Mouse (Mus musculus): ENCODE data around the gene Ciao2b.

DNA sequence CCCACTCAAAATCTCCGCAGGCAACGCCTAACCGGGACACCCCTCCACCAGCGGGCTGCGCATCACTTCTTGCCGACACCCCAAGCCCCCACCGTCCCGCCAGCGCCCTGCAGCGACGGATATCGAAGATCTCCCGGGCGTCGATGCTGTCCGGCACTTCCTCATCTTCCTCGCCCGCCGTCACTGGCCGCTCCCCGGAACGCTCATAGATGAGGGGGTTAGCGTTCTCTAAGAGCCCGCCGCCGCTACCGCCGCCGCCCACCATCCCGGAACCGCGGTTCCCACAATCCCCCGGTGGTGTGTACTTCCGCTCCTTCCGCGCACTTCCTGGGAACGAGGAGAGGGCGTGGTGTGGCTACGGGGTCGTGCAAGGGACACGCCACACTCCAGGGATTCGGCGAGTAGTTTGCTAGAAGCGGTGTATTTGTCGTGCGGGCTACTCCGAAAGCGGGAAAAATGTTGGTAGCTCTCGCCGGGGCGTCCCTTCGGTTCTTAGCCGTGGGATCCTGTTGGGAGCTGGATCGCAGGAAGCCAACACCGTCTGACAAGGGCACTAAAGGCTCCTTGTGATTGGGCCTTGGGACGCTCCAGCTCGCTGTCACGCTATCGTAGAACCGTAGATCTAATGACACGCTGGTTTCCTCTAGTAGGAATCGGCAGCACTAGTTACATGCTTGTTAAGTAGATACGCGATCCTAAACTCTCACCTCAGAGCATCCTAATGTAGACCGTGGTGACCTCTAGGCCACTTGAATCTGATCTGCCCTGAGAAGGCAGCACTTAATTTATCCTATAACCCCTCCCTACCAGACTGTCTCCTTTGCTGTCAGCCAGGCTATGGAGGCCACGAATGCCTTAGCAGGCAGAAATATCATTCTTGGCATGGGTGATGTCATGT, at the start of gene Ciao2b:
- no peak for TF ChIP-seq CTCF (IDR thresholded peaks at IDR 0.05; ENCODE audit: low read depth, low read length)
- TF ChIP-seq POLR2A (IDR thresholded peaks at IDR 0.05; ENCODE audit: insufficient read depth, low read length): no peak
- no peak for TF ChIP-seq EP300 (IDR thresholded peaks at IDR 0.05; ENCODE audit: insufficient read depth, low read depth, low read length)

Data from ES-Bruce4 (cell line).